Mouse (Mus musculus): Measurements from ENCODE around the gene Gpsm3. TPM values are rescaled to one million over a fixed set of nuclear protein-coding genes. Genes with fewer than 3 reads are reported as not detected.

Gene Gpsm3
- total RNA-seq, 1 experiment from 2014 or later = 4.6 TPM

DNA sequence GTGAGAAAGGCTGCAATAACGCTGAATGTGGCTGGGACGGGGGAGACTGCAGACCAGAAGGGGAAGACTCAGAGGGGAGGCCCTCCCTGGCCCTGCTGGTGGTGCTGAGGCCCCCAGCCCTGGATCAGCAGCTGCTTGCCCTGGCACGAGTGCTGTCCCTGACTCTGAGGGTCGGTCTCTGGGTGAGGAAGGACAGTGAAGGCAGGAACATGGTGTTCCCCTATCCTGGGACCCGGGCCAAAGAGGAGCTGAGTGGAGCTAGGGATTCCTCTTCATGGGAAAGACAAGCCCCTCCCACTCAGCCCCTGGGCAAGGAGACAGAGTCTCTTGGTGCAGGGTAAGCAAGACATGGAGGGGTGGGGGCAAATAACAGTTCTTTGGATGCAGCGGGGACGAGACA is 6.2 kb upstream of the Gpsm3 start:
- no peak for DNase-seq

DNA sequence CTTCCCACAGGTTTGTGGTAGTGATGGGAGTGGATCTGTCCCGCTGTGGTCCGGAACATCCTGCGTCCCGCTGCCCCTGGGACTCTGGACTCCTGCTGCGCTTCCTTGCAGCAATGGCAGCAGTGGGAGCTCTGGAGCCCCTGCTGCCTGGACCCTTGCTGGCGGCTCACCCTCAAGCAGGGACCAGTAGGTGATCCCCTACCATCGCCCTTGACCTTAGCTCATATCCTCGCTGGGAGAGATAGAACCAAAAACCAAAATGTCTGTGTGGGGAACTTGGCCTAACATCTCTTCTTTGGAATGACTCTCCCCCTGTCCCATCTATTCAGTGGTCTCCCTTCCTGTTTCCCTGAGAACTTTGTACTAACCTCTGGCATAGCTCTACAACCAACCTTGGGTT is 5.8 kb upstream of the Gpsm3 start:
- no peak for DNase-seq

GRCm38 (mm10) chr17:34585121-34585520 is 4.5 kb upstream of the Gpsm3 start:
- no peak for DNase-seq

DNA sequence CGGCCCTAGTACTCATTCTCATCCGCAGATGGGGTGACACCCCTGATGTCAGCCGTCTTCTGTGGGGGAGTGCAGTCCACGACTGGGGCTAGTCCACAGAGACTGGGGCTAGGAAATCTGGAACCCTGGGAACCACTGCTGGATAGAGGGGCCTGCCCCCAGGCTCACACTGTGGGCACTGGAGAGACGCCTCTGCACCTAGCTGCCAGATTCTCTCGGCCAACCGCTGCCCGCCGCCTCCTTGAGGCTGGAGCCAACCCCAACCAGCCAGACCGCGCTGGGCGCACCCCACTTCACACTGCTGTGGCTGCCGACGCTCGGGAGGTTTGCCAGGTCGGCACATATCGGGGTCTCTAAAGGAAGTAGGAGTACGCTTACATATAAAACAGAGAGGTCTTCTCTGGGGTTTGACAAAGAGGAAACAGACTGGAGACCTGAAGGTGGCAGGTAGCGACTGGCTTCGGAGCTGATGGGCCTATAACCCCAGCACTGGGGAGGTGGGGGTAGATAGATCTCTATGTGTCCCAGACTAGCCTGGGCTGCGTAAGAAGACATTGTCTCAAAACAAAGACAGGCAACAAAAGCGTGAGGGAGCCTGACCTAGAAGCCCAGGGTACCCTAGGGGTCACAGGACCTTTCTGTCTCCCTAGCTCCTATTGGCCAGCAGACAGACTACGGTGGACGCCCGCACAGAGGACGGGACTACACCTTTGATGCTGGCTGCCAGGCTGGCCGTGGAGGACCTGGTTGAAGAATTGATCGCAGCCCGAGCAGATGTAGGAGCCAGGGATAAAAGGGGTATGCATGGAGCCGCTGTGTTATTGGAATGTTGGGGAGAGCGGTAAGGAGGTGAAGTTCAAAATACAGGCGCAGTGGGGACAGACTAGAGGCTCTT is 3.5 kb upstream of the Gpsm3 start:
- DNase-seq = no peak

DNA sequence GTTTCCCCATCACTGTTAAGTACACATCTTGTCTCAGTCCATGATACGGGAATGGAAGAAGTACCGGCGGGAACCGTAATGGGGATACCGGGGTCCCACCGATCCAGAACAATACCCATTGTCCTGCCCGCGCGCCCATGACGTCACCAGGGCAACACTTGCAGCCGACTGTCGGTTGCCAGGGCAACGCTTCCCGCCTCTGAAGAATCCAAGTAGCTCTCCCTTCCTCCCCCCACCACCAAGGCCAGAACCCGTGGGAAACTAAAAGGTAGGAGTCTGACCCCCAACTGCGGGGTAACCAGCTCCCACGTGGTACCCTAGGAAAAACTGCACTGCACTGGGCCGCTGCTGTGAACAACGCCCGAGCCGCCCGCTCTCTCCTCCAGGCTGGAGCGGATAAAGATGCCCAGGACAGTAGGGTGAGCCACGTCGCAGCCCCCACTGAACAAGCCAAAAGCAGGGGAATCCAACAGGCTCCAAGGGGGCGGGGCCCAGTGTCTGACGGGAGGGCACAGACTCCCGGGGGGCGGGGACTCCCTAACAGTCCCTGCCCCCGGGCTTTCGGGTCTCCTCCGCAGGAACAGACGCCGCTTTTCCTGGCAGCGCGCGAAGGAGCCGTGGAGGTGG is 2.7 kb upstream of the Gpsm3 start:
- peak; percentile 89 for DNase-seq

GRCm38 (mm10) chr17:34587423-34587811 is 2.2 kb upstream of the Gpsm3 start:
- DNase-seq = peak; percentile 98

- no peak for DNase-seq
These were observed 1.8 kb upstream of the Gpsm3 start for GRCm38 (mm10) chr17:34587814-34588213.

GRCm38 (mm10) chr17:34588767-34589166 is 839 bp upstream of the Gpsm3 start:
- no peak for DNase-seq

- no peak for DNase-seq
These were observed 400 bp upstream of the Gpsm3 start for GRCm38 (mm10) chr17:34589206-34589605.

DNA sequence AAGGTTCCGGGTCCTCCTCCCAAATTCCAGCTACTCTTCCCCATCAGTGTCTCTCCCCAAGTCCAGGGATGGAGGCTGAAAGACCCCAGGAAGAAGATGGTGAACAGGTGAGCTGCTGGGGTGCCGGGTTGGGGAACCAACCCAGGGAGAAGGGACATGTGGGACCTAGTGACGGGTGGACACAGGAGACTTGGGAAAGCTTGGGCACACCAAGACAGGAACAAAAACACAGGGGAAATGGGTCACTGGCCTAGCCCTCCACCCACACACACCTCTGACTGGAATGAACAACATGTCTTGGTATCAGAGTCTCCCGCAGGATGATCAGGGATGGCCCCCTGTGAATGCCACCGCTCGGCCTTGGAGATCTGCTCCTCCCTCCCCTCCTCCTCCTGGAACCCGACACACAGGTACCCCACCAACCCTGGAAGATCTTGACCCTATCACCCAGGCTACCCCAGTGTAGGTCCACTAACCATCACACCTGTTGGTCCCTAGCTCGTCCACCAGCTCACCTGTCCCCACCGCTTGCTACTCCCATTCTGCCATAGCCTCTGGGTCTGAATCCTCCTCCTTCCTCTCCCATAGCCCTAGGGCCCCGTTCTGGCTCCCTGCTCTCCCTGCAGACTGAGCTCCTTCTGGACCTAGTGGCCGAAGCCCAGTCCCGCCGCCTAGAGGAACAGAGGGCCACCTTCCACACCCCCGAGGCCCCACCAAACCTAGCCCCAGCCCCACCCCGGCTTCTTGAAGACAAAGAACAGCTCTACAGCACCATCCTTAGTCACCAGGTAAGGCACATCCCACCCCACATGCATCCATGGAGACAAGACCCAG is 765 bp downstream of the Gpsm3 start:
- DNase-seq = no peak

DNA sequence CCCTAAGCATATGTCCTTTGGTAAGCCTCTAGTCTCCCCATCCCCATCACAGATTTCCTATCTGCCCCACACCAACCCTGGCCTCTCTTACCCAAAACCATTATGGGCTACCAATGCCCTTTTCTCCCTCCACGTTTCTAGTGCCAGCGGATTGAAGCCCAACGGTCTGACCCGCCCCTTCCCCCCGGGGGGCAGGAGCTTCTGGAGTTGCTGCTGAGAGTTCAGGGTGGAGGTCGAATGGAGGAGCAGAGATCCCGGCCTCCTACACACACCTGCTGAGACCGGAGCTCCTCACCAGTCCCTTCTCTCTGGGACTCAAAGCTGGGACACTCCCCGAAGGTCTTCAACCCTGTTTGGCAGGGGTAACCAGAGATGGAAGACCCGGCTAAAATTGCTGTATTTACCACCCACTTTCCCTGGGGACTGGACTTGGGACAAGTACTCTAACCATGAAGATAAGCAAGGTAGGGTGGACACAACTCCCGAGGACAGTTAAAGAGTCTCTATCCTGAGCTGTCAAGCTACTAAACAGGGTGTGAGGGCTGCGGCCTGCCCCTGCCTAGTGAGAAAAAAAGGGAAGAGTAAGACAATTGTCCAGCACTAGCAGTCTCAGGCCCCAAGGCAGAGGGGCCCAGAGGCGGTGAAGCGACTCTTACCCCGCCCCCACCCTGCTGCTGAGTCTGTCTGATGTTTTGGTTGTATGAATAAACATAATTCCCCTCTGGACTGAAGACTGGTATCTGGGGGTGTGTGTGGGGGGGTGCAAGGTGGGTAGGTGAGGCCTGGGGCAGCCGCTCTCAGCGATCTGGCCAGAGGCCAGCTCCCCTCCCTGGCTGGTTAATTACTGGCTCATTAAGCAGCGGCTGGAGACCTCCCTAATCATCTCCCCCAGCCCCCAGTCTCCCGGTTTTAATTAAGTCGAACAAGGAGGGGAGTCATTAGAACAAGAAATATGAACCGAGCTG is 1.7 kb downstream of the Gpsm3 start, which contains the start of gene Pbx2:
Gene Pbx2, plus strand, starts transcription at position 238 of the 965 bp plus-strand sequence.
- DNase-seq = no peak

DNA sequence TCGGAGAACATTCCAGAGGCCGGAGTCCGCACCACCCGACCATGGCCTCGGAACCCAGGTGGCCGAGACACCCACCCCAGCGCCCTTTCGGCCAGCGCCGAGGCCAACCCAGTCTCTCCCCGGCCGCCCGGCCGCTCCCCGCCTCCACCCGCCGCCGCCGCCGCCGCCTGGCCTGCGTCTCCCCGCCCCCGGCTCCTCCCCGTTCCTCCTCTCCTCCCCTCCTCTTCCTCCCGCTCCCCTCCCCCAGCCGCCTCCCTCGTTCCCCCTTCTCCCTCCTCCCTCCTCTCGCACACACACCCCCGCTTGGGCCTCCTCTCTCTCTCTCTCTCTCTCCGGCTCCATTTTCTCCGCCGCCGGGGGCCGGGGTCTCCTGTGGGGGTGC is 2.4 kb downstream of the Gpsm3 start:
- DNase-seq = peak; percentile 97

- DNase-seq = no peak
These were observed 3.3 kb downstream of the Gpsm3 start for GRCm38 (mm10) chr17:34592581-34593549.

- no peak for DNase-seq
These were observed 4.3 kb downstream of the Gpsm3 start for GRCm38 (mm10) chr17:34593752-34594525.

- no peak for DNase-seq
These were observed 6.5 kb downstream of the Gpsm3 start for GRCm38 (mm10) chr17:34596098-34596497.

DNA sequence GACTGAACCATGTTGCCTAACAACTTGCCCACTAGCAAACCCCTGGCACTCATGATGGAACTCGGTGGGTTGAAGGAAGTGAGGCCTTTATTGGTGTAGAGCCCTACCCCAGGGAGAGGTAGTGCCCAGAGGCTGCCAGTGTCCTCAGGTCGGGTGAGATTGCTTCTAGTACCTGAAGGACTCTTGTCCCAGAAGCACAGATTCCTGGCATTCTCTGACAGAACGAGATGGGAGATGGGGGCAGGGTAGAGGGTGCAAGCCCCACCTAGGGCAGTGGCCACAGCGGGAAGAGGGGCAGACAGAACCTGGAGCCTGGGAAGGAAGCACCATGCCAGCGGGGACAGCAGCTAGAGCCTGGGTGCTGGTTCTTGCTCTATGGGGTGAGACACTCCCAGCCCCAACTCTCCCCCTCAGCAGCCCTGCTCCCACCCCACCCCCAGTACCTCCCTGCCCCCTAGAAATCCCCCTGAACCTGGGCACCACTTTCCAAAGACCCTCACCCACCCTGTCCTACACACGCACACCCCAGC is 8.0 kb downstream of the Gpsm3 start, which contains the start of gene Ager:
Gene Ager, plus strand, starts transcription at position 297 of the 530 bp plus-strand sequence.
- no peak for DNase-seq

GRCm38 (mm10) chr17:34599891-34600290 is 10.3 kb downstream of the Gpsm3 start:
- no peak for DNase-seq

GRCm38 (mm10) chr17:34601796-34602195 is 12.2 kb downstream of the Gpsm3 start:
- no peak for DNase-seq
